Mouse (Mus musculus): ENCODE data around the gene Stac3. TPM values are rescaled to one million over a fixed set of nuclear protein-coding genes. Genes with fewer than 3 reads are reported as not detected.

Stac3 gene
- total RNA-seq, 2 experiments from 2014 or later: not detected

- ATAC-seq (replicated peaks; ENCODE audit: low FRiP score, low TSS enrichment, poor library complexity, severe bottlenecking): no peak
These were observed 1.4 kb upstream of the Stac3 start for GRCm38 (mm10) chr10:127500042-127500441.

GRCm38 (mm10) chr10:127508239-127508638, 6.8 kb downstream of the Stac3 start:
- ATAC-seq (replicated peaks; ENCODE audit: low FRiP score, low TSS enrichment, poor library complexity, severe bottlenecking): peak; percentile 48

GRCm38 (mm10) chr10:127509051-127509836, 7.8 kb downstream of the Stac3 start:
- ATAC-seq (replicated peaks; ENCODE audit: low FRiP score, low TSS enrichment, poor library complexity, severe bottlenecking): peak; percentile 35; the same call in 1 of the 2 replicates

GRCm38 (mm10) chr10:127509837-127510701, 8.6 kb downstream of the Stac3 start:
- ATAC-seq (replicated peaks; ENCODE audit: low FRiP score, low TSS enrichment, poor library complexity, severe bottlenecking): no peak

GRCm38 (mm10) chr10:127510895-127511617, 9.6 kb downstream of the Stac3 start:
- ATAC-seq (replicated peaks; ENCODE audit: low FRiP score, low TSS enrichment, poor library complexity, severe bottlenecking): no peak

GRCm38 (mm10) chr10:127511634-127512306, 10.3 kb downstream of the Stac3 start:
- no peak for ATAC-seq (replicated peaks; ENCODE audit: low FRiP score, low TSS enrichment, poor library complexity, severe bottlenecking)

GRCm38 (mm10) chr10:127512307-127512666, 10.8 kb downstream of the Stac3 start:
- no peak for ATAC-seq (replicated peaks; ENCODE audit: low FRiP score, low TSS enrichment, poor library complexity, severe bottlenecking)

DNA sequence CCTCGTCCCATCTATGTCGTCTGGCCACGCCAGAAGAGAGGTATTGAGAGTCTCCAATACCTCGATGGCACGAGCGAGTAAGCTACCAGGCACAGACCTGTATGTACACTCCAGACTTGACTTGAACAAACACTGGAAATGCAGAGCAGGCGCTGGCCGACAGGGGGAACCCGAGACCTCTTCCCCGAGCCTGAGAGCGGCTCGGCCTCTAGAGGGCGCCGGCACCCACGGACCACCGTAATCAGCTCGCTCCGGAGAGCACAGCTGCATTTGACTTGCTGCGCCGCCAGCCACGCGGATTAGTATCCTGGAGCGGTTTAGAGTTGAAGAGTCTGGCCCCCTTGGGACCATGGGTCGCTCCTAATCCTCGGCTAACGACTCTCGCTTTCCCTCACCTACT, 11.3 kb downstream of the Stac3 start:
- ATAC-seq (replicated peaks; ENCODE audit: low FRiP score, low TSS enrichment, poor library complexity, severe bottlenecking): peak; percentile 61

- ATAC-seq (replicated peaks; ENCODE audit: low FRiP score, low TSS enrichment, poor library complexity, severe bottlenecking): peak; percentile 26; the same call in 1 of the 2 replicates
These were observed 12.1 kb downstream of the Stac3 start for GRCm38 (mm10) chr10:127513501-127514091.

DNA sequence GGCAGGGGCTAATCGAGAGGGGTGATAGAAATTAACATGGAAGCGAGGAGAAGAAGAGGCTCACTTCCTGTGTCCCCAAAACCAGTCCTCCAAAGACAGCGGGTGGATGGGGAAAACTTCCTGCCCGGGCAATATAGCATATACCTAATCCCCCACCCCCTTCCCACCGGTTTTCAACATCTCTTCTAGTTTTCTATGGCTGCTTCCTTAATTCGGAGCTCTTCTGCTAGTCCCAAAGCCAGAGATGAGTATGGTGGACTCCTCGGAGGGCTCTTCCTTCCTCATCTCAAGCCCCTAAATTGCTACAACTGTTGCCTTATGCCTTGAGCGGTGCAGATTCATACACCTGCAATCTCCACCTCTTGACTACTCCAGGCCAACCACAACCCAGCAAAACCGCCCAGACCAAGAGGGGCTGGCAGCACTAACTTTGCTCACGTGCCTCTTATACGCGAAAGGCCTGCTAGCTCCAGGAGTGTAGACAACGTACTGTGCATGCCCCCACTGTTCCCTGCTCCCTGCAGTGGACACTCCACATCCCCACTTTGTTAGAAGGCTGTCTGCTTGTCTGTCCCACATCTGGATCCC, 12.7 kb downstream of the Stac3 start:
- ATAC-seq (replicated peaks; ENCODE audit: low FRiP score, low TSS enrichment, poor library complexity, severe bottlenecking): no peak

DNA sequence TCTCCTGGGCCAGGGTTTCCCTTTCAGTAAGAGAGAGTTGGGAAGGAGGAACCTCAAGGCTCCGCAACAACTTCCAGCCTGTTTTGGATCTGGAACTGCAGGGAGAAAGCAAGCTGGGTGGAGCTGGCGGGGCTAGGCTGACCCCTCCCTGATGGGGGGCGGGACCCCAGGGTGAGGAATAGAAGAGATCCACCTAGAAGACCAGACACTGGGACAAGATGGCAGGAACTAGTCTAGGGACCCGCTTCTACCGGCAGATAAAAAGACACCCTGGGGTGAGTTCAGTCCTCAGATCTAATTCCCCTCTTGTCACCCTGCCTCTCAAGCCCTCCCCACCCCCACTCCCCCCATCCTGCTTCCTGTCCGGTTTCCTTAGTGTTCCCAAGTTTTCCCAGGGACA, 13.3 kb downstream of the Stac3 start, which contains the start of gene Ndufa4l2:
Ndufa4l2 (plus strand) TSS at position 204 of the 400 bp plus-strand sequence.
- ATAC-seq (replicated peaks; ENCODE audit: low FRiP score, low TSS enrichment, poor library complexity, severe bottlenecking): no peak

DNA sequence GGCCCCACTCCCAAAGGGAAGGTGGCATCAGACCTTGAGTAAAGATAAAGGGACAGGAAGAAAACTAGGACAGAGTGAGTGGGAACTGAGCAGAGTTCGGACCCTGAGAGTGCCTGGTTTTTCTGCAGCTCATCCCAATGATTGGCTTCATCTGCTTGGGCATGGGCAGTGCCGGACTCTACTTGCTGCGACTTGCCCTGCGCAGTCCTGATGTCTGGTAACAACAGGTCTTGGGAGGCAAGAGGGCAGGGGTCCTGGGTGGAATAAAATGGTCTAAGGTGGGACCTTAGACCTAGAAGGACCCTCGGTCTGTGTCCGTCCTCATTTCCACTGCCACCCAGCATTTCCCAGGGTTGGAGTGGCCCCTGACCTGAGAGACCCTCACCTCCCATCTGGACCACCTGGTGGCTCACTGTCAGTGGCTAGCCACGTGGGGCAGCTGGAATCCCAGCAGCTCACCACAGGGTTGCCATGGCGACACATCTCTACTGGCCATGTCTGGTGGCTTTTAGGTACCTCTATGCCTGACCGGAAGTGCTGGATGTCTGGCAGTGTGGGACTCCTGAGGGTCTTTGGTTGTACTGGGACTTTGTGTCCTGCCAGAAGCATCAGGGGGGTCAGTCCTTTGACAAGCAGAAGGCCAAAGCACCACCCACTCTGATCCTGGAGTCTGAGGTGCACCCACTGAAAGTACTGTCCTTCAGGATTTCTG, 13.9 kb downstream of the Stac3 start:
- no peak for ATAC-seq (replicated peaks; ENCODE audit: low FRiP score, low TSS enrichment, poor library complexity, severe bottlenecking)

GRCm38 (mm10) chr10:127515983-127516459, 14.5 kb downstream of the Stac3 start:
- ATAC-seq (replicated peaks; ENCODE audit: low FRiP score, low TSS enrichment, poor library complexity, severe bottlenecking): no peak

DNA sequence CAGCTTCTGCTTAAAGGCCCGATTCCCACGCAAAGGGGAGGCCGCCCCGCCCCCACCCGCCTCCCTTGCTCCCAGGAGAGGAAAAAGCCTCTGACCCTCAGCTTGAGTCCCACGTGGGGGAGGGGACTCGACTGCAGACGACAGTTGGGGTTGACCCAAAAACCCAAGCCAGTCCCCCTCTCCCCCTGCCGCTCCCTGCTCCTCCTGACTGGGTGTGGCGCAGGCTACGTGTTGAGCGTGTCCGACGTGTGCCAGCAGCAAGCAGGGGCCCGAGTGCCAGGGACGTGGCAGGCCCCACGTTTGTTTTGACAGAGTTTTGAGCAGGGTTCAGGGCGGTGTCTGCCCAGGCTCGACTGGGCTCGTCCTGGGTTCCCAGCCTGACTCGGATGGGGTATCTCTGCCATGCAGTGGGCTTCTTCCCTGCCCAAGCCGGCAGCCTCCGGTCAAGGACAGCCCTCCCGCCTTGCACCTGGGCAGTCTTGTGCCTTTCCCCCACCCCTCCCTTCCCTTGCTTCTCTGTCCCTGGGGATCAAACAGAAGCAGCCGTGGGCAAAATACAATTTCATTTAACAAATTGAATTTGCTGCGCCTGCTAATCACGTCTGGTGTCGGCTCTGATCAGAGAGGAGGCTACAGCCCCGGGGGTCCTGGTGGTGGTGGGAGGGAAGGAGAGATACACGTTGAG, 15.2 kb downstream of the Stac3 start:
- no peak for ATAC-seq (replicated peaks; ENCODE audit: low FRiP score, low TSS enrichment, poor library complexity, severe bottlenecking)

GRCm38 (mm10) chr10:127517941-127518340, 16.5 kb downstream of the Stac3 start:
- no peak for ATAC-seq (replicated peaks; ENCODE audit: low FRiP score, low TSS enrichment, poor library complexity, severe bottlenecking)

- no peak for ATAC-seq (replicated peaks; ENCODE audit: low FRiP score, low TSS enrichment, poor library complexity, severe bottlenecking)
These were observed 17.7 kb downstream of the Stac3 start for GRCm38 (mm10) chr10:127519041-127519701.

Data from megakaryocyte-erythroid progenitor cell, adult 5-6 weeks (primary cell).